Mouse (Mus musculus) midbrain, embryonic 14.5 days (tissue): ENCODE data around the gene Gm10337. TPM values are rescaled to one million over a fixed set of nuclear protein-coding genes. Genes with fewer than 3 reads are reported as not detected.
A peak's percentile ranks its signal among the peaks of the same experiment; 100 is the strongest.

ENCODE experiments used
- ATAC-seq: fragments of 200-750 bp; cut with Nextera tagmentation; 2 replicates; pipeline ENCODE4 v1.8.0; 2017; ENCODE audit warnings: moderate number of reproducible peaks, moderate library complexity; ENCODE audit not compliant: low FRiP score, low TSS enrichment
- DNase-seq: peaks from one replicate; pipeline ENCODE4 v3.0.0-alpha.2; 2015
- H3K27ac ChIP-seq: fragments of 300-500 bp; sonication (generic); replicated peaks from 2 replicates; pipeline ENCODE4 v1.5.1; 2014; ENCODE audit warnings: mild to moderate bottlenecking, low read depth, low read length, moderate library complexity
- H3K27me3 ChIP-seq: fragments of 300-500 bp; sonication (generic); 2 replicates; pipeline ENCODE4 v1.6.1; 2014; ENCODE audit warnings: low read length, control low read depth, mixed read lengths; ENCODE audit not compliant: control insufficient read depth, insufficient read depth
- H3K36me3 ChIP-seq: fragments of 300-500 bp; sonication (generic); 2 replicates; pipeline ENCODE4 v1.6.1; 2014; ENCODE audit warnings: low read length, control low read depth; ENCODE audit not compliant: control insufficient read depth, insufficient read depth
- H3K4me1 ChIP-seq: fragments of 300-500 bp; sonication (generic); 2 replicates; pipeline ENCODE4 v1.6.1; 2014; ENCODE audit warnings: mild to moderate bottlenecking, antibody characterized with exemption, low read length, control low read depth; ENCODE audit not compliant: control insufficient read depth, insufficient read depth
- H3K4me2 ChIP-seq: fragments of 300-500 bp; sonication (generic); 2 replicates; pipeline ENCODE4 v1.6.1; 2014; ENCODE audit warnings: mild to moderate bottlenecking, low read length, moderate library complexity
- H3K4me3 ChIP-seq: fragments of 300-500 bp; sonication (generic); replicated peaks from 2 replicates; pipeline ENCODE4 v1.5.1; 2014; ENCODE audit warnings: low read depth, low read length
- H3K9ac ChIP-seq: fragments of 300-500 bp; sonication (generic); replicated peaks from 2 replicates; pipeline ENCODE4 v1.6.1; 2014; ENCODE audit warnings: mild to moderate bottlenecking, low read length, moderate library complexity
- H3K9me3 ChIP-seq: fragments of 300-500 bp; sonication (generic); 2 replicates; pipeline ENCODE4 v1.6.1; 2016; ENCODE audit warnings: low read length, control low read depth, mixed read lengths; ENCODE audit not compliant: control insufficient read depth
- WGBS: fragments of 180-500 bp; shearing (Covaris S2); extraction: QIAGEN DNeasy Blood & Tissue Kit; methylation state at CpG from one replicate; pipeline ENCODE4 v1.1.7; 2014; 5-methylcytosine and 5-hydroxymethylcytosine counted together
- polyA plus RNA-seq: library from polyadenylated mRNA; unstranded; fragments of >200 nt; fragmentation: Nextera tagmentation; extraction: Ambion mirVana; gene quantifications from 2 replicates; pipeline ENCODE4 v1.2.1, GENCODE M21; 2014

The Gm10337 gene
- polyA plus RNA-seq, 1 experiment from 2014 or later: not detected

- Histone ChIP-seq H3K4me1 (peaks cover 8% of the 10 kb centered on the region), H3K27ac (no peak overlapping the region), H3K4me2 (no peak overlapping the region), H3K36me3 (0 out of 2 replicates have a peak, but pooled peaks cover 6% of the 10 kb centered on the region), H3K9ac (no peak overlapping the region), H3K9me3 (no peaks in the 10 kb centered on the region), H3K4me3 (no peak overlapping the region), H3K27me3 (no peaks in the 10 kb centered on the region)
- no peak for DNase-seq
- WGBS: 87% methylated on average over 9 of the region's 9 CpGs
- ATAC-seq: no peak
Measured at GRCm38 (mm10) chr15:102461430-102462075, 42.0 kb upstream of the Gm10337 start.

GRCm38 (mm10) chr15:102463666-102464065, 39.9 kb upstream of the Gm10337 start:
- Histone ChIP-seq H3K27me3 (no peaks in the 10 kb centered on the region), H3K9me3 (no peaks in the 10 kb centered on the region), H3K27ac (no peak overlapping the region), H3K9ac (no peak overlapping the region), H3K4me2 (no peak overlapping the region), H3K4me1 (peaks cover 8% of the 10 kb centered on the region), H3K4me3 (no peak overlapping the region), H3K36me3 (0 out of 2 replicates have a peak, but pooled peaks cover 6% of the 10 kb centered on the region)
- peak; percentile 37 for DNase-seq
- ATAC-seq: no peak

DNA sequence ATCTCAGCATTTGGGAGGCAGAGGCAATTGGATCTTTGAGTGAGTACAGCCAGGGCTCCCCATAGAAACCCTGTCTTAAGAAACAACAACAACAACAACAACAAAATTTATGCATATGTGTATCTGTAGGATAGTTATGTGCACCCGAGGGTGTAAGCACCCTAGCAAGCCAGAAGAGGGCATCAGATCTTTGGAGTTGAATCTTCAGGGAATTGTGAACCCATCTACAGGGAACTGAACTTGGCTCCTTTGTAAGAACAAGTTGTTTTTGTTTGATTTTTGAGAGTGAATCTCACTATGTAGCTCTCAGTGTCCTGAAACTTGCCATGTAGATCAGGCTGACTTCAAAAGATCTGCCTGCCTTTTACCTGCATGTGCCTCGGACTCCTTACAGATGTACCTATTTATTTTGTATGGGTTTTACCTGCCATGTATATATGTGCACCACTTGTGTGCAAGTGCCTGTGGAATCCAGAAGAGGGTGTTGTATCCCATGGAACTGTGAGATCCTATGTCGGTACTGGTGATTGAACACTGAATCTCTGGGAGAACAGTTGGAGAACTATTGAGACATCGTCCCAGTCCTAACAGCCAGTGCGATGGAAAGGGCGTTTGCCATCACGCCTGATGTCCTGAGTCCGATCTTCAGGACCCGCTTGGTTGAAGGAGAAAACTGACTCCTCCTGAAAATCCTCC, 34.7 kb upstream of the Gm10337 start:
- ATAC-seq (no peak), DNase-seq (no peak)
- H3K4me2 ChIP-seq: no peak overlapping the region
- H3K9ac ChIP-seq: no peak overlapping the region
- H3K27ac ChIP-seq: no peak overlapping the region
- 96% methylated on average over 9 of the region's 9 CpGs for WGBS
- H3K36me3 ChIP-seq: peaks cover 7% of the 10 kb centered on the region; the same call in 1 of the 2 replicates
- peaks cover 10% of the 10 kb centered on the region; the same call in 1 of the 2 replicates for H3K4me1 ChIP-seq
- no peak overlapping the region for H3K4me3 ChIP-seq
- H3K27me3 ChIP-seq: no peaks in the 10 kb centered on the region
- no peaks in the 10 kb centered on the region for H3K9me3 ChIP-seq

DNA sequence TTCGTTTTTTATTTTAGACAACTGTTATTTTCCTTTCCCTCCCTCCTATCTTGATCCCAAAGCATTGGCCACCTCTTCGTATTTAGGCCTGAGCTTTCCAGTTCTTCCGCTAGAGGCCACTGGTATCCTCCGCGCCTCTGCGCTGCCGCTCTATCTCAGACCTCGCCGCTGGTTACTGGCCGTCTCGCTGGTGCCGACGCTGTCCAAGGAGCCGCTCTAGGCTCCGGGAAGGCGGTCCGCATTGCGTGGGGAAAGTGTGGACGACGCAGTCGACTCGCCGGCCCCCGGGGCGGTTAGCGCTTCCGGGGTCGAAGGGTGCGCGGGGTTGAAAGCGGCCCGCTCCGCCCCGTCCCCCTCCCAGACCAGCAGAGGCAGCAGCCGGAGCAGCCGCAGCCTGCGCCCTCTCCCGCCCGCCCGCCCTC, 33.3 kb upstream of the Gm10337 start, which contains the start of gene Pcbp2:
TSS of gene Pcbp2 (plus strand) at position 357 of the 422 bp plus-strand sequence.
- Histone ChIP-seq H3K9ac (peak within 1 kb of the TSS; percentile 89), H3K4me1 (peaks cover 10% of the 10 kb centered on the region; the same call in 1 of the 2 replicates), H3K9me3 (no peaks in the 10 kb centered on the region), H3K36me3 (peaks cover 20% of the 10 kb centered on the region), H3K27me3 (no peaks in the 10 kb centered on the region), H3K27ac (peak within 1 kb of the TSS; percentile 95), H3K4me2 (peak within 1 kb of the TSS; percentile 75), H3K4me3 (peak within 1 kb of the TSS; percentile 76)
- peak; percentile 98 for ATAC-seq
- DNase-seq: peak; percentile 99
- WGBS: under 1% methylated on average over 38 of the region's 40 CpGs

DNA sequence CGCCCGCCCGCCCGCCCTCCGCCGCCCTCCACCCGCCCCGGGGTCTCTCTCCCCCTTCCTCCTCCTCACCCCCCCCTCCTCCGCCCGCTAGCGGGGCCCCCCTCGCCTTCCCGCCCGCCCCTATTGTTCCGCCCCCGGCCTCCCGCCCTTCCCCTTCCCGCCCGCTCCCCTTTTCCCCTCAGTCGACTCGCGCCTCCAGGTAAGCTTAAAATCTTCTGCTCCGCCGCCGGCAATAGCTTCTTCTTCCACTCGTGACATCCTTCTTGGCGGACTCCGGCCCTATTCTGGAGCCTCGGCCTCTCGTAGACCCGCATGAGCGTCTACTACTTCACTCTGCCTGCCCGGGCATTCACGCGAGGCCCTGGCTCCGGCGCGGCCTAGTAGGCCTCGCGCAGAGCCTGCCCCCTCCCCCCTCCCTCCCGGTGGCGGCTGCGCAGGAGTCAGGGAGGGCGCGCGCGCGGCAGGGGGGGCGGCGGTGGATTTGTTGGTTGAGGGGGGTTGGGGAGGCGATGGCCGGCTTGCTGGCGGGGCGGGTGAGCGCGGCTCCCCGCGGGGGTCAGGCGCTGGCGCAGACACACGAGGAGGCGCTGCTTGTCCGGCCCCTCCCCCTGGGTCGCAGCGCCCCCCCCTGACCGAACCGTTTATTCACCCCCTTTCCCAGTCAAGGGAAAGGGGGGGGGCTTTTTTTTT, 32.8 kb upstream of the Gm10337 start:
- Histone ChIP-seq H3K9me3 (no peaks in the 10 kb centered on the region), H3K4me2 (peak overlapping the region; percentile 75), H3K27ac (peak overlapping the region; percentile 95), H3K4me3 (peak overlapping the region; percentile 76), H3K4me1 (peaks cover 10% of the 10 kb centered on the region; the same call in 1 of the 2 replicates), H3K27me3 (no peaks in the 10 kb centered on the region), H3K36me3 (peaks cover 26% of the 10 kb centered on the region), H3K9ac (peak overlapping the region; percentile 89)
- ATAC-seq: peak; percentile 77
- DNase-seq: peak; percentile 92
- under 1% methylated on average over 47 of the region's 67 CpGs for WGBS

DNA sequence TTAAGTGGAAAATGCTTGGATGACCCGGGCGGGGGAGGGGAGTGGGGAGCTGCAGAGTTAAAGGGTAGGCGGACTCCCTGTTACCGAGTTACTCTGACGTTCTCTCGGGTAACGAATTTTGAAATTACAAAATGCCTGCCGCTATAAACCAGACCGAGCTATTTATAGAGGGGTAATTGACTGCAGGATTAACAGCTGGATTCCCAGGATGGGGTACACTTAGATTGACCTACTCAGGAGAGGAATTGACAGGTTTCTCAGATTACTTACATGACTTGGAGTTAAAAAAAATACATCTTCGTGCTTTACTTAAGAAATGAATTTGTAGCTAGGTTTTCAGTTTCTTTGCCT, 32.3 kb upstream of the Gm10337 start:
- no peaks in the 10 kb centered on the region for H3K27me3 ChIP-seq
- H3K27ac ChIP-seq: peak overlapping the region; percentile 95
- no peaks in the 10 kb centered on the region for H3K9me3 ChIP-seq
- H3K4me2 ChIP-seq: peak overlapping the region; percentile 75
- peak overlapping the region; percentile 89 for H3K9ac ChIP-seq
- peaks cover 10% of the 10 kb centered on the region; the same call in 1 of the 2 replicates for H3K4me1 ChIP-seq
- ATAC-seq (no peak), DNase-seq (no peak)
- peak overlapping the region; percentile 76 for H3K4me3 ChIP-seq
- peaks cover 31% of the 10 kb centered on the region for H3K36me3 ChIP-seq
- 1% methylated on average over 10 of the region's 10 CpGs for WGBS

GRCm38 (mm10) chr15:102471727-102472126, 31.8 kb upstream of the Gm10337 start:
- peaks cover 10% of the 10 kb centered on the region; the same call in 1 of the 2 replicates for H3K4me1 ChIP-seq
- peak overlapping the region; percentile 75 for H3K4me2 ChIP-seq
- H3K27ac ChIP-seq: no peak overlapping the region
- H3K36me3 ChIP-seq: peaks cover 35% of the 10 kb centered on the region
- H3K9ac ChIP-seq: no peak overlapping the region; the same call in 1 of the 2 replicates
- ATAC-seq (no peak), DNase-seq (no peak)
- no peaks in the 10 kb centered on the region for H3K27me3 ChIP-seq
- peak overlapping the region; percentile 76 for H3K4me3 ChIP-seq
- H3K9me3 ChIP-seq: no peaks in the 10 kb centered on the region

GRCm38 (mm10) chr15:102473246-102473645, 30.3 kb upstream of the Gm10337 start:
- Histone ChIP-seq H3K27ac (no peak overlapping the region), H3K27me3 (no peaks in the 10 kb centered on the region), H3K4me2 (no peak overlapping the region), H3K4me1 (peaks cover 10% of the 10 kb centered on the region; the same call in 1 of the 2 replicates), H3K9ac (no peak overlapping the region), H3K4me3 (no peak overlapping the region), H3K9me3 (no peaks in the 10 kb centered on the region), H3K36me3 (peaks cover 51% of the 10 kb centered on the region)
- WGBS: 64% methylated on average over 2 of the region's 2 CpGs
- no peak for ATAC-seq
- no peak for DNase-seq
